Mouse (Mus musculus): ENCODE measurements around the gene Ccl22.

Gene Ccl22

DNA sequence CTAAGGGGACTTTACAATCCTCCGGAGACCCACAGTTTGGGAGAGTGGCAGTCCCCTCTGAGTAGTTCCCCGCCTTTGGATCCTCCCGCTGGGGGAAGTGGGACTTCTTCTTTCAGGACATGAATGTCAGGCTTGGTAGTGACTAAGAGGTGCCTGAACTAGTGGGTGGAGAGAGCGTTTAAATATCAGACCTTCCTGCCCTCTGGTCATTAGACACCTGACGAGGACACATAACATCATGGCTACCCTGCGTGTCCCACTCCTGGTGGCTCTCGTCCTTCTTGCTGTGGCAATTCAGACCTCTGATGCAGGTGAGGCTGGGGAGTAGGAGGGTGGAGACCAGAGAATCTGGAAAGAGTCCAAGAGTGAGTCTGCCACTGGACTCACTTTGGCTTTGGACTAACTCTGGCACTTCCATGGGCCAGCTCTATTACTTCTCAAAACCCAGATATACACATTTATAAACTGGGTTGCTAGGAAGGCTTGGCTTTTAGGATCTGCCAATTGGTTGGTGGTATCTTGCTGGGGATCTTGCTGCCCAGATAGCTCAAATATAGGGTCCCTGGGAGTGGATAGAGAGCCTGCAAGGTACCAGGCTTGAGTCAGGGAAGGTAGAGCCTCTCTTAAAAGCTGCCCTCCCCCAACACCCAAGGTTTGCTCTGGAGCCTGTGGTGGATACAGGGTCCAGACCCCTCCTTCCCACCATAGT lies at the start of gene Ccl22:
TSS of gene Ccl22 (plus strand) at position 115 of the 709 bp plus-strand sequence.
- DNase-seq, result no peak

DNA sequence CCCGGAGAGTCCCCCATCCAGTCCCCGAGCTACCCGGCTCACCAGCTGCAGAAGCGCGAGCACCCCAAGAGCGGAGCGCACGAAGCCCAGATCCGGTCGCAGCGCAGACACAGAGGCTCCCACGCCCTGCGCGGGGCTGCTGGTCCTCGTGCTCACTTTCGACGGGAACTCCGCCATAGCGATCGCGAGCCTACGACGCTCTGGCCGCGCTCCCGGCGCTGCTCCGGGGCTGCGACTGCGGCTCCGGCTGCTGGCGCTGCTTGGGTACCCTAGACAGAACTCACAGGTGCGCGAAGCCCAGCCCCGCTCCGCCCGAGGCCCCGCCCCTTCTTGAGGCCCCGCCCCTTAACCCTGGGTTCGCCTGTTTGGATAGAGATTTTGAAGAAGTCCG lies 49.4 kb upstream of the Ccl22 start, which contains the start of gene Pllp:
TSS of gene Pllp (minus strand) at position 285 of the 391 bp plus-strand sequence.
- peak; percentile 62 for DNase-seq

DNA sequence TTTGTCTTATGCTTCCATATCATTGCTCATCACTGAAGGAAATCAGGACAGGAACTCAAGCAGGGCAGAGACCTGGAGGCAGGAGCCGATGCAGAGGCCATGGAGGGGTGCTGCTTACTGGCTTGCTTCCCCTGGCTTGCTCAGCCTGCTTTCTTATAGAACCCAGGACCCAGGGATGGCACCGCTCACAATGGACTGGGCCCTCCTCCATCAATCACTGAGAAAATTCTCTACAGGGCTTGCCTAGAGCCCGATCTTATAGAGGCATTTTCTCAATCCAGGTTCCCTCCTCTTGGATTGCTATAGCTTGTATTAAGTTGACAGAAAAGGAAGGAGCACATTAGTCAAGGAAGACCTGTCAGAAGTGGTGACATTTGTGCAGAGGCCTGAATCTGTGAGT lies 48.8 kb upstream of the Ccl22 start:
- no peak for DNase-seq

DNA sequence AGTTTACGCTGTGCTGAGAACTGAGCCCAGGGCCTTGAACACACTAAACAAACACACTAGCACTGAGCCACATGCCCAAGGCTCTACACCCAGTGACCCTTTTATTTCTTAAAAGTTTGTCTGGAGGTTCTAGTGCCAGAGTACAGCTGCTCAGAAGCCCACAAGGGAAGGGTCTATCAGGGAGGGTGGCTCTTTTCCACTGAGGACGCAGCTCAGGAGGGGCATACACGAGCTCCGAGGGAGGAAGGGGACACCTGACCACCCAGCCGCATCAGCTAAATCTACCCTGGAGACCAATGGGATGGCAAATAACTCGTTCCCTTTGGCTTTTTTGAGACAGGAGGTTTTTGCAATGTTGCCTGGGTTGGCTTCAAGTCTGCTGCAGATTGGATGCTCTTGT lies 47.4 kb upstream of the Ccl22 start:
- DNase-seq, result no peak

DNA sequence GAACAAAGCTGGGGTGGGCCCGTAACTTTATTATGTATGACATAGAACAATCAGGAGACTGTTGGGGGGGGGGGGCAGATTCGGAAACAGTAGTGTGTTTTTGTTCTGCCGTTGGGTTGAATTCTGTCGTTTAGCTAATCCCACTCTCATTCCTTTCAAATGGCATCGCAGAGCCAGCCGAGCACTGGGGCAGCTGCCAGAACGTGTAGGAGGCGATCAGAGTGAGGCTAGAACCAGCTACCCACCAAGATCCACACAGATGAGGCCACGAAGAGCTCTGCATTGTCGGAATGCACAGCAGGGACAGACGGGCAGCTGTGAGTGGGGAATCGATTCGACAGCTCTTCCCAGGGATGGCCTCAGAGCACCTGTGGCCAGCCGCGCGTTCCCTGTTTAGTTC lies 46.0 kb upstream of the Ccl22 start:
- DNase-seq, result no peak

DNA sequence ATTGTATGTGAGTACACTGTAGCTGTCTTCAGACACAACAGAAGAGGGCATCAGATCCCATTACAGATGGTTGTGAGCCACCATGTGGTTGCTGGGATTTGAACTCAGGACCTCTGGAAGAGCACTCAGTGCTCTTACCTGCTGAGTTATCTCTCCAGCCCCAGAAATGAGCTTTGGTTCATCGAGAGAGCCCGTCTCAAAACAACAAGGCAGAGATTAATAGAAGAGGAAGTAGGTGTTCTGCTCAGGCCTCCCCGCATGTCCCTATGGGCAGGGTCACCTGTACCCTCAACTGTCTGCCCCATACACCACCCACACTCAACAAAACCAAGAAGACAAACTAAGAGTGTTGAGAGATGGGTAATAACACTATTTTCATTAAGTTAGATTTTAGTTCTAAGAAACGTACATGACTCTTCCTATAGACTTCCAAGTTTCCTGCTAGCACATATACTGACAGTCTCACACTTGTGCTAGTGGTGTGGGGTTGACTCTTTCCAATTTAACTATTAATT lies 44.9 kb upstream of the Ccl22 start:
- no peak for DNase-seq

DNA sequence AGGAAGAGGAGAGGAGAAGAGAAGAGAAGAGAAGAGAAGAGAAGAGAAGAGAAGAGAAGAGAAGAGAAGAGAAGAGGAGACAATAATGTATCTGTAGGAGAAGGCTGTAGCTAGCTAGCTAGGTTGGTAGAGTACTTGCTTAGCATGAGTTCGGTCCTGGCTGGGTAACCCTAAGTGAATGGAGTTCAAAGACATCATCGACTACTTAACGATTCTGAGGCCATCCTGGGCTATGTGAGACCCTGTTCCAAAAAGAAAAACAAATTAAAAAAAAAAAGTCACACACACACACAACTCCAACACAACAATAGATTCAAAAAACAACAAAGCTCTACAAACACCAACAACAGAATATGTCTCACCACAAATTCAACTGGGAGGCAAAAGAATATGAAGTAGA lies 43.2 kb upstream of the Ccl22 start:
- DNase-seq, result no peak

DNA sequence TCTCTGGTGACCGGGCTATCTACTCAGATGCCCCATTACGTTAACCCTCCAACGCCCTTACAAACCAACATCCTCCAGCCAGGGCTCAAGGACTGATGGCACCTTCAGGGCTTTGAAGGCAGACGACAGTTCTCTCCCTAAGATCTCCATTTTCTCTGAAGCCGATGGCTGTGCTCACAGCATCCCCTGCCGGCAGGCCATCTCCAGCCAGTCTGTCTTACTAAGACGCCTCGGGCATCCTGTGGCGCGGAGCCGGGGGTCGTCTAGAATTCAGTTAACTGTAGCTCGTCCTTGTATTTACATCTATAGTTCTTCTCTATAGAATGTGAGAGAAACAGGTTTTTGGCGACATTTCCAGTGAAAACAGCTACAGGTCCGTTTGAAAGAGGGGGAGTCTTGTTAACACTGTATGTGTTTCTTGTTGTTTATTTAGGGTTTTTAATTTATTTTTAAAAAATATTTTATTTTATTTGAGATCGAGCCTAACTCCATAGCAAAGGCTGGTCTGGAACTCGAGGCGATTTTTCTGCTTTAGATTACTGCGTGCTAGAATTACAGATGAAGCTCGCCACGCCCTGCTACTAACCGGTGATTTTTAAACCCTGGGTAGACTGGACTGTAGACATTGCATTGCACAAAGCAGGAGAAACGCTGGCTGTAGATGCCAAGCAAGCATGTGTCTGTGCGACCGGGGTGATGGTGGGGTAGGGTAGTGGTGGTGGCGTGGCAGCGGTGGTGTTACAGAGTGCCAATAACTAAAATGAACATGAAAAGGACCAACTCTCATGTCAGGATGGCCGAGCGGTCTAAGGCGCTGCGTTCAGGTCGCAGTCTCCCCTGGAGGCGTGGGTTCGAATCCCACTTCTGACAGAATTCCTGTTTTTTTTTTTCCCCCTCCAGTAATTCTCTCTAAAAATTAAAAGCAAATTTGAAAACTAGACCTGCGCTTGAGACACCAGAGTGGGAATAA lies 42.3 kb upstream of the Ccl22 start:
- DNase-seq, result peak; percentile 84

DNA sequence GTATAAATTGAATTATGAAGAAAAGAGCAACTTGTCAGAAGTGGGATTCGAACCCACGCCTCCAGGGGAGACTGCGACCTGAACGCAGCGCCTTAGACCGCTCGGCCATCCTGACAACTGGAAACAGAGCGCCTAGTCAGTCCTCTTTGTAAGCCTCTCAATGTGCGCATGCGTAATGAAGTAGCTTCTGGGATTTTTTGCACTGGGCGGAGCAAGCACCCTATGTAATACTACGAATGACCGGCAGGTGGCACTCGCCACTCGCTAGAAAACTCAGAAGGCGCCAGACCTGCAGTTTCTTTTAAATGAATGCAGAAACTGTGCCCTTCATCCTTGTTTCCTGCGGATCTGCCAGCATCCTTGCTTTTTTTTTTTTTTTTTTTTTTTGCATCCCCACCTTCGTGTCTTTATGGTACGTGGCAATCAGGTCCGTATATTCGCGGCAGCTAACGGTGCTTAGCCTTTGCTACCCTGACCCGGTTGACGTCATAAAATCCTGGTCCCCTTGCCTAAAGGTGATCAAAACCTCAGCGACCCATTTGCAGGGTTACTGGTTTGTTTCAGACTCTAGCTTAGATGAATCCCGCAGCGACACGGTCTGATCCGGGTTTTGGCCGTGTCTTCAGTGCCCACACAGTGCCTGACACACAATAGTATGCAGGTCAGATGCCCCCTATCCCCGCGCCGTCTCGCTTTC lies 41.3 kb upstream of the Ccl22 start:
- DNase-seq, result peak; percentile 97

DNA sequence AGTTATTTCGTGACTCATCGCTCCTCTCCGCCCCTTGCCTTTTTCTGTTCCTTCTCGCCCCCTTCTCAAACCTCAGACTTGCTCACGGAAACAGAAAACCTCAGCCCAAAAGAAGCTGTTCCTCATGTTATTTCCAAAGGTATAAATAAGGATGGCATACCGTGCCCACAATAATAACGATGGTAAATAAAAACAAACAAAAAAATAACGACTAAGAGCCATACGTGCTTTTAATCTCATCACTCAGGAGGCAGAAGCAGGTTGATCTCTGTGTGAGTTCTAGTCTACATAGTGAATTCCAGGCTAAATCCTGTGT lies 40.8 kb upstream of the Ccl22 start:
- no peak for DNase-seq

DNA sequence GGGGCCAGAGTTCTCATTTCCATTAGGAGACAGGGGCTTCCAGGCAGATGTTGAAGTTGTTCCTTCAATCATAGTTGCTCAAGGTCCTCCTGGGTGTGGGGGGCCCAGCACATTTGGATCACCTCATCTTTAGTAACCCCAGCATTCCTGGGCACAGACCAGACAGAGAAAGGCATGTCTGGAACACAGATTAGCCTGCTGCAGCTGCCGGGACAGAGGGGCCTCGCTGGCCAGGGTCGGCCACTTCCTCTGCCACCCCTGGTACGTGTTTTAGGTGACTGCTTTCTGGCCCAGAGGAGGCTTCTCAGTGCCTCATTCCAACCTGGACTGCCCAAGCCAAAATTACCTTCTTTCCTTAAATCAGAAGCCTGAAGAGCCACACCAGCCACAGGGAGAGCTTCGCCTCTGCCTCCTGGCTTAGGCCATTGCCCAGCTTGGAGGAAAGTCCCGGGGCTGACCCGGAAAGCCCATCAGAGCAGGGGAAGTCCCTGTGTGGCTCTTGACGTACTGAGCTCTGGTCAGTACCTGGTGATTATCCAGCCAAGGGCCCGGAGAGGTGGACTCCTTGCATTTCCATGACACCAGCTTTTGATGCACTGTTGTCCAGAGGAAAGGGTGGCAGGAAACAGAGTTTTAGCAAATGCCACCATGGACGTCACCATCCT lies 39.7 kb upstream of the Ccl22 start:
- DNase-seq, result no peak

DNA sequence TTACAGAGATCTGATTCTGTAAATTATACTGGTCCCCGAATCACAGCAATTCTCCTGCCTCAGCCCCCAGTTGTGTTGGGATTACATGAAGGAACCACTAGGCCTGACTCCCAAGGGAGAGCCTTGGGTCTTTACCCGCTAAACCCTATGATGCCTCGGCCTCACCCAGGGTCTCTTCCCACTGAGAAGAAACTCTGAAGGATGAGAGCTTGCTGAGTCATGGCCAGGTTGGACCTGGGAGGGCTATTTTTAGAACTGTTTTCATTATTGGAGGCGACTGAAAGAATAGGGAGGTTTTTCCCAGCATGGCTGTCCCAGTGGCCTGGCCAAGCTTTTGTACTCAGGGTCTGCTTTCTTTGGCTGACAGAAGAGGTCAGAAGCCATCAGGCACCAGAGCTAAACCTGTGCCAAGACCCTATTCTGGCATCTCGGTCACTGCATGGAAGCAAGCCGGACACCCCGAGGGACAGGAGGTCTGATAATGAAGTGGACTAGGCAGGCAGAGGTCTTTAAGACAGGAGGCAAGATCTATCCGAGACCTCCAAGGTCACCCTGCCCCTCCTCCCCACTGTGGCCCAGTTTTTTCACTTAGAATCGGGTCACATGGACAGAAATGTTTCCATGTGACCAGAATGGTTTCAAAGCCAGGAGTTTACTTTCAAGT lies 38.5 kb upstream of the Ccl22 start:
- DNase-seq, result no peak

DNA sequence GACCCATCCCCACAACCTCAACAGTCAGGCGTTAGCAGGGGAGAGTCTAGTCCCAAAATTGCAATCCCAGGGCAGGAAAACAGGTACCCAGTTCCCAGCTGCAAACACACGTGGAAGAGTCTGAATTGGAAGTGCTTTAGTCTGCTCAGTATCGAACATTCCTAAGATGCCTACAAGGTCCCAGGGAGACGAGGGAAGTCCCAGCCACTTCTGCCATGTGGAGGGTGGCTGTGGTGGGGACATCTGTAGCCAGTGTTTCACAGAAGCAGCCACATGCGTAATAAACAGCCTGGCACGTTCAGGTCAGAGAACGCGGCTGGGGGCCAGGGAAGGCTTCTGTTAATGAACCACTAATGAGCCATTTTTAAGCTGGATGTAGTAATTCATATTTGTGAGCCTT lies 35.1 kb upstream of the Ccl22 start:
- DNase-seq, result no peak

DNA sequence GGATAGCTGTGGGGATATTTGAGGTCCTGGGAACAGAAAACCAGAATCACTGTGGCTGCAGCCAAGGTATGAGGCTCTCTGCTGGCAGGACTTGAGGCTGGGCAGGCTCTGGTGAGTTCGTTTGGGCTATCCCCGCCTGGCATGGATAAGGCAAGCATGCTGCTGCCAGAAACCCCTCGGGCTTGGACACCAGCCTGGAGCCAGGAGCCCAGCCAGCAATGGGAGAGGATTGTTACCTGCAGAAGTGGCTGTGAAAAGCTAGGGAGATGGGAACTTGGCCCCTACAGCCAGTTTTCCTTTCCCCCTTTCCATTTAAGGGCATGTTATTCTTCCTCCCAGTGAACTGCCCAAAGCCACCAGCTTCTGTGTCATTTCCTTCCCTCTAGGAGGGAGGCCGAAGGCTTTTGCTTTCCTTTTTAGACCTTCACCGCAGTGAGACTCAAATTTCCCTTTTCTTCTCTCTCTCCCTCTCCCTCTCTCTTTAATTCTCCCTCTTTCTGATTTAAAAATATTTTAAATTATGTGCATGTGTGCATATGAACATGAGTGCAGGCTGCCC lies 34.2 kb upstream of the Ccl22 start:
- DNase-seq, result no peak

DNA sequence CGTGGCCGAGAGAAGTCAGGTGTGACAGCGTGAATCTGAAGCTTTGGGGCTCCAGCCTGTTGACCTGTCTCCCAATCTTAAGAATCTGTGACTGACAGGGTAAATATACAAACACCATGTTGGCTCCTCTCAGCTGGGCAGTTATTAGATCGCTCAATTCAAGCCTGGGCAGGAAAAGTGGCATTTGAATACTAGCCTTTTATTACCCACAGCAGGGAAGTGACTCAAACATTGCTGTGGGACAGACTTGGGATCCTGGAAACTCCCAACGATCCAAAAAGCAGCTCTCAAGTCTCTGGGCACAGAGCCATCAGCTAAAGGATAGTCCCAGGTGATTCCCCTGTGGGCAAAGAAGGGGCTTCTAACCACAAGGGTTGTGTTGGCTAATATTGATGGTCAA lies 30.8 kb upstream of the Ccl22 start:
- no peak for DNase-seq

DNA sequence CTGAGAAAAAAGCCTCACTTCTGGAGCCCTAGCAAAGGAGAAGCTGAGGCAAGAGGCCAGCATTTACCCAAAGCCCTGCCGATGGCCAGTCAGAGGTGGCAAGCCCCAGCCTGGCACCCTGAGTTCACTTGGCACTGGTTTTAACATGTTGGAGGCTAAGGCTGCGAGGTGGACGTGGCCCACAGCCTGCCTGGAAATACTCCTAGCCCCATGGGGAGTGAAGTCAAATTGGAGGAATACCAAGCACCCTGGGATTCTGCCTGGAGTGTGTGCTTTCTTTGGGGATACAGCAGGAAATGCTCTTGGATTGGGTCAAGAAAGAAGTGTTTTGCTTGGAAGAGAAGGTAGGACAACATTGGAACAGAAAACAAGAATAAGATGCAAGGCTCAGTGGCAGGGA lies 29.5 kb upstream of the Ccl22 start:
- no peak for DNase-seq

DNA sequence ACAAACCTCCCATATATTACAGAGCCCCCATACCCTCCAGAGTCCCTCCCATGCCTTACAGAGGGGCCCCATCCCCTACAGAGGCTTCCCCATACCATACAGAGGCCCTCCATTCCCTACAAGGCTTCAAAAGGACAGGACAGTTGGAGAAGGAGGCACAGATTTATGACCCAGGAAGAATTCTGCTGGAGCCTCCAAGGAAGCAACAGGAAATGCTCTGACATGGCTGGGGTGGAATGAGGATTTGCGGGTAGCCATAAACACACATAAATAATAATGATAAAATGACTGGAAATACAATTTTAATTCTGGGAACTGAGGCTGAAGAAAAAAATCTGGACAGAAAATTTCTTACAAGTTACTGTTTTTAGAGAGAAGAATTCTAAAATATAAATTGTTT lies 28.5 kb upstream of the Ccl22 start:
- no peak for DNase-seq

DNA sequence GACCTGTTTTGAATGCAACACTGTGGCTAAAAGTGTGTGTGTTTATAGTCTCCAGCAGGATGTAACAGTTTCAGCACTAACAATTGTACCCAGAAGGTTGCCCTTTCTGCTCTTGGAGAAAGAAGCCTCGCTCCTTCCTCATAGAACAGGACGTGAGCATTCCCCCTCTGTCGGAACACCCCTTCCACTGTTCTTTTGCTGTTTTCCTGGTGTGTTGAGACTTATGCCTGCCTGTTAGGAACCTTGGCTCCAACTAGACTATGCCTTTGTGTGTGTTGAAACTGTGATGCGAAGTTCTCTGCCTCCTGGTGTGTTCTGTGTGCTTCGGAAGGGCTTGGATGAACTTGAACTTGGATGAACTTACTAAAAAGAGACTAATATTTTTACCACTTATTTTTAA lies 19.4 kb upstream of the Ccl22 start:
- DNase-seq, result no peak

DNA sequence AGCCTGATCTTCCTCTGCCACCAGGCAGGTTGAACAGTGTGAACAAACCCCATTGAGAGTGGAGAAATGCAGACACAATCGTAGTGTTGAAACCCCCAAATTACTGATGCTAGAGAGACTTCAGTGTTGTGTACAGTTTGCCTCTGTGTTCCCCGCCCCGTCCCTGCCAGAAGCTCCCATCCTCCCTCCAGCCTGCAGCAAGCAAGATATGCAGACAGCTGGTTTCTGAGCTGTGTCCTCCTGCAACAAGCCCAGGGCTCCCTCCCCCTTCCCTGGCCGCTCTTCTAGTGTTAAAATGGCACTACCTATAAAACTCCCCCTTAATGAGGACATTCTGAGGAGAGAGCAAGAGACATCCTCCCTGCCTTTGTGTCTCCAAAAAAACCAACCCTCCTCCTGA lies 16.1 kb upstream of the Ccl22 start:
- DNase-seq, result no peak

DNA sequence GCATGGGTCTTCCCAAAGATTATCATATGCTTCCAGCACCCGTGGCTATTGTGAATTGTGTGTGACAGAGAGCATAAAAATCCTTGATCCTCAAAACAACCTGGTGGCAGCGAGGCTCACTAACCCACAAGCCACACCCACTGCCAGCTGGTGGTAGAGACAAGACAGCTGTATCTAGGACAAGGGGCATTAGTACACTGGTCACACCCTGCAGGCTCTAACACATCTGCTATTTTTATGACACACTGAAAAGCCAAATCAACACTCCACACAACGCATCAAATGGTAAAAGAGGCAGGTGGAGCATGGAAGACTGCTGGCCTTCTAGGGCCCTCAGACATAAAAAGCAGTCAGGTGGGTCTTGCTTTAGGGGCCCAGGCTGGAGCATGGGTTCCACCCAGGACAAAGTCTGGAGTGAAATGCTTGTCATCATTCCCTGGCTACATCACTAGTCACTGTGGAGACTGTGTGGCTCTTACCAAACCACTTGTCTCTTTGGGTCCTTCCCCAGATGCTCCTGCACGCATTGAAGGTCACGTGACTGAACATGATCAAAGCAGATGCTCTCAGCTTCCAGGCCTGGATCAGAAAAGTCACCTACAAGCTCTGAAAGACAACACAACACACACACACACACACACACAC lies 11.4 kb upstream of the Ccl22 start:
- DNase-seq, result peak; percentile 34

DNA sequence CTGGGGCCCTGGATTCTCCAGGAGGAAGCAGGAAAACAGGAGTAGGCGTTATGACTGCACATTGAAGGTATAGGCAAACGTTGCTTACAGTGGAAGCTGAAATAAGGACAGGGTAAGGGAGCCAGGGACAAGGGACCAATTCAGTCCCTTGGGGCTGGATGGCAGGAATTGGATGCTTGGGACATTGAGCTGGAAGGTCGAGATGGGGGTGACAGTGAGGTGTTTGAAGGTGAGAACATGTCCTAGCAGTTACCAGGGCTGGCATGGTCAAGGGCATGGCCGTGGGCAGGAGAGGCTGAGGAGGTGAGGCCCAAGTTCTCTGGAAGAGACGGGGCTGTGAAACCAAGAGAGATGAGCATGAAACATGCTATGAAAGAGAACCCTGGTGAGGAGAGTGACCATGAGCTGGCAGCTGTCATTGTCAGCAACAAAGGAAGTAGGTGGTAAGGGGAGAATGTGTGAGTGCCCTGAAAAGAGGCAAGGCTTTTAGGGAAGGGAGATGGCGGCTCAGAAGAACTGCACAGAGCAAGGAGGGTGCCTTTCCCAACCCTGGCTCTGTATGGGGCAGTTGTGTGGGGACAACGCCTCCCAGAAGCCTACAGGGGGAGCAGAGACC lies 10.5 kb upstream of the Ccl22 start:
- no peak for DNase-seq
